Mouse (Mus musculus) midbrain, embryonic 13.5 days (tissue): Measurements from ENCODE around the gene Cenpp. TPM values are rescaled to one million over a fixed set of nuclear protein-coding genes. Genes with fewer than 3 reads are reported as not detected.

Experiments used
- ATAC-seq: fragments of 200-750 bp; cut with Nextera tagmentation; 2 replicates; pipeline ENCODE4 v1.8.0; 2017; ENCODE audit warnings: mild to moderate bottlenecking, moderate TSS enrichment, moderate library complexity
- H3K27ac ChIP-seq: fragments of 300-500 bp; sonication (generic); 2 replicates; pipeline ENCODE4 v1.5.1; 2015; ENCODE audit warnings: inconsistent platforms, mild to moderate bottlenecking, moderate library complexity
- H3K27me3 ChIP-seq: fragments of 300-500 bp; sonication (generic); 2 replicates; pipeline ENCODE4 v1.6.1; 2015; ENCODE audit warnings: mild to moderate bottlenecking, inconsistent platforms
- H3K36me3 ChIP-seq: fragments of 300-500 bp; sonication (generic); 2 replicates; pipeline ENCODE4 v1.6.1; 2015; ENCODE audit warnings: mild to moderate bottlenecking, inconsistent platforms
- H3K4me1 ChIP-seq: fragments of 300-500 bp; sonication (generic); replicated peaks from 2 replicates; pipeline ENCODE4 v1.6.1; 2015; ENCODE audit warnings: inconsistent platforms
- H3K4me2 ChIP-seq: fragments of 300-500 bp; sonication (generic); replicated peaks from 2 replicates; pipeline ENCODE4 v1.6.1; 2015; ENCODE audit warnings: moderate library complexity, mild to moderate bottlenecking, inconsistent platforms
- H3K4me3 ChIP-seq: fragments of 300-500 bp; sonication (generic); replicated peaks from 2 replicates; pipeline ENCODE4 v1.5.1; 2015; ENCODE audit warnings: mild to moderate bottlenecking, inconsistent platforms
- H3K9ac ChIP-seq: fragments of 300-500 bp; sonication (generic); replicated peaks from 2 replicates; pipeline ENCODE4 v1.6.1; 2015; ENCODE audit warnings: mild to moderate bottlenecking, inconsistent platforms
- H3K9me3 ChIP-seq: fragments of 300-500 bp; sonication (generic); 2 replicates; pipeline ENCODE4 v1.6.1; 2016; ENCODE audit warnings: mild to moderate bottlenecking, inconsistent platforms
- WGBS: fragments of 180-500 bp; shearing (Covaris S2); methylation state at CpG from one replicate; pipeline ENCODE4 v1.1.7; 2015; 5-methylcytosine and 5-hydroxymethylcytosine counted together
- polyA plus RNA-seq: library from polyadenylated mRNA; unstranded; fragments of >200 nt; fragmentation: Nextera tagmentation; extraction: Ambion mirVana; gene quantifications from 2 replicates; pipeline ENCODE4 v1.2.1, GENCODE M21; 2015

The Cenpp gene
- polyA plus RNA-seq, 1 experiment from 2014 or later = 12.7 TPM

- WGBS = 83% methylated on average over 6 of the region's 6 CpGs
- Histone ChIP-seq H3K36me3 (no peaks in the 10 kb centered on the region), H3K4me3 (no peak within 1 kb of the TSS), H3K9me3 (no peaks in the 10 kb centered on the region), H3K4me1 (no peaks in the 10 kb centered on the region), H3K4me2 (no peak within 1 kb of the TSS), H3K27me3 (no peaks in the 10 kb centered on the region), H3K9ac (no peak within 1 kb of the TSS), H3K27ac (no peak within 1 kb of the TSS)
- no peak for ATAC-seq
Measured at GRCm38 (mm10) chr13:49492376-49493368, 159.9 kb downstream of the Cenpp start, which contains the start of gene Tes3-ps. TSS of gene Tes3-ps (plus strand) at chr13:49493318.

DNA sequence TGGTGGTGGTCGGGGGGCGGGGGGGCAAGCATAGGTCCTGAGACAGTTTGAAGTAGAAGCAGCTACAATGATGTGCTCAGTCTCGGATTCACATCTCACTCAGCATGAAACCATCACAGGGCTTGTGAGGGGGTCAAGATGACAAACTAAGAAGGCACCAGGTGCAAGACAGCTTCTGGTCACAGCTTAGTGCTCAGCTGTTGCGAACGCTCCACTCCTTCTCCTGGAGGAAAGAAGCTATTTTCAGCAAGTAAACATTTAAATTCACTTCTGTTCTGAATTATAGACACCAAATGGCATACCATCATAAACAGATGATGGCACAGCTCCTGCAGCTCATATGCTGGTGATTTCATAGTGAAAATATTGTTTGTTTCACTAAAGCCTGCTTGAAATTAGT lies 167.2 kb downstream of the Cenpp start:
- Histone ChIP-seq H3K4me3 (no peak overlapping the region), H3K9me3 (no peaks in the 10 kb centered on the region), H3K27ac (no peak overlapping the region), H3K36me3 (no peaks in the 10 kb centered on the region), H3K9ac (no peak overlapping the region), H3K4me2 (no peak overlapping the region), H3K4me1 (no peaks in the 10 kb centered on the region), H3K27me3 (no peaks in the 10 kb centered on the region)
- 88% methylated on average over 5 of the region's 5 CpGs for WGBS
- ATAC-seq = no peak

GRCm38 (mm10) chr13:49480551-49480950 lies 172.0 kb downstream of the Cenpp start:
- Histone ChIP-seq H3K9ac (no peak overlapping the region), H3K27me3 (no peaks in the 10 kb centered on the region), H3K36me3 (no peaks in the 10 kb centered on the region), H3K27ac (no peak overlapping the region), H3K9me3 (no peaks in the 10 kb centered on the region), H3K4me2 (no peak overlapping the region), H3K4me3 (no peak overlapping the region), H3K4me1 (no peaks in the 10 kb centered on the region)
- WGBS = 71% methylated on average over 5 of the region's 5 CpGs
- ATAC-seq = no peak

DNA sequence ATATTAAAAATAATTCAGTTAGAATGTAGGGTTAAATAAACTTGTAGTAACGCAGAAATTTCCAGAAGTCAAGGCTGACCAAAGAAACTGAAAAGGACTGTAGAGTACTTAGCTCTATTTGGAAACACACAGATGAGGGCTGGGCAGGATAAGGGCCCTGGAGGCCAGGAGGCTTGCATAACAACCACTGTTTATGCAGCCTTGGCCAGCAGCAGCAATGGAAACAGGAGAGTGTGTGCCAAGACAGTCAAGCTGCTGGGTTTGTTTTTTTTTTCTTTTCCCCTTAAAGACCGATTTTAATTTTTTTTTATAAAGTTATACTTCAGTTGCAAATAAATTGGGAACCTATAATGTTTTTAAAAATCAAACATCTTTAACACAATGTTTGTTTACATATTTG lies 172.5 kb downstream of the Cenpp start:
- no peaks in the 10 kb centered on the region for H3K27me3 ChIP-seq
- H3K9me3 ChIP-seq = no peaks in the 10 kb centered on the region
- H3K9ac ChIP-seq = no peak overlapping the region
- no peak overlapping the region for H3K4me2 ChIP-seq
- no peaks in the 10 kb centered on the region for H3K36me3 ChIP-seq
- H3K4me1 ChIP-seq = no peaks in the 10 kb centered on the region
- WGBS = 87% methylated on average over 2 of the region's 2 CpGs
- H3K27ac ChIP-seq = no peak overlapping the region
- ATAC-seq = no peak
- no peak overlapping the region for H3K4me3 ChIP-seq

GRCm38 (mm10) chr13:49479399-49479798 lies 173.2 kb downstream of the Cenpp start:
- no peak overlapping the region for H3K4me2 ChIP-seq
- no peaks in the 10 kb centered on the region for H3K9me3 ChIP-seq
- H3K9ac ChIP-seq = no peak overlapping the region
- no peak overlapping the region for H3K4me3 ChIP-seq
- no peak overlapping the region for H3K27ac ChIP-seq
- no peaks in the 10 kb centered on the region for H3K4me1 ChIP-seq
- WGBS = 85% methylated on average over 4 of the region's 4 CpGs
- no peaks in the 10 kb centered on the region for H3K36me3 ChIP-seq
- H3K27me3 ChIP-seq = no peaks in the 10 kb centered on the region
- ATAC-seq = no peak

- H3K27ac ChIP-seq = no peak overlapping the region
- no peaks in the 10 kb centered on the region for H3K36me3 ChIP-seq
- H3K4me1 ChIP-seq = no peaks in the 10 kb centered on the region
- H3K9me3 ChIP-seq = no peaks in the 10 kb centered on the region
- H3K4me3 ChIP-seq = no peak overlapping the region
- H3K4me2 ChIP-seq = no peak overlapping the region
- ATAC-seq = no peak
- no peak overlapping the region for H3K9ac ChIP-seq
- 93% methylated on average over 6 of the region's 6 CpGs for WGBS
- no peaks in the 10 kb centered on the region for H3K27me3 ChIP-seq
Measured at GRCm38 (mm10) chr13:49478851-49479374, 173.7 kb downstream of the Cenpp start.

DNA sequence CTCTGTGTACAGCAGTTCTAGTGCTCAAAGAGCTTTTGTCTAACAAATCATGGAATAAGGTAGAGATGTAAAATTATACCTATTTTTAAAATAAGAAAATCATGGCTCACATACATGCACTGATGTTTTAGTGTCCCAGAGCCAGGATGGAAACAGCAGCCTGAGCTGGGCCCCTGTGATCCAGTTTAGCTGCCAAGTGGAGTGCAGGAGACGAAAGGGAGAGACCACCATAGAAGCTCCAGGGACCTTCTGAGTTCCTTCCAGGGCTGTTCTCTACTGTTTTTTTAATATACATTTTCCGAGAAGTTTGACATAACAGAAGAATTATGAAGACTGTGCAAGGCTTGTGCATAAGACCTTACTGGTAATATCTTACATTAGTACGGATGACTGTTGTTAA lies 174.7 kb downstream of the Cenpp start:
- WGBS = 95% methylated on average over 3 of the region's 3 CpGs
- H3K4me1 ChIP-seq = no peaks in the 10 kb centered on the region
- no peak overlapping the region for H3K27ac ChIP-seq
- H3K4me2 ChIP-seq = no peak overlapping the region
- no peak overlapping the region for H3K4me3 ChIP-seq
- H3K36me3 ChIP-seq = no peaks in the 10 kb centered on the region
- no peak for ATAC-seq
- H3K27me3 ChIP-seq = no peaks in the 10 kb centered on the region
- no peaks in the 10 kb centered on the region for H3K9me3 ChIP-seq
- no peak overlapping the region for H3K9ac ChIP-seq

DNA sequence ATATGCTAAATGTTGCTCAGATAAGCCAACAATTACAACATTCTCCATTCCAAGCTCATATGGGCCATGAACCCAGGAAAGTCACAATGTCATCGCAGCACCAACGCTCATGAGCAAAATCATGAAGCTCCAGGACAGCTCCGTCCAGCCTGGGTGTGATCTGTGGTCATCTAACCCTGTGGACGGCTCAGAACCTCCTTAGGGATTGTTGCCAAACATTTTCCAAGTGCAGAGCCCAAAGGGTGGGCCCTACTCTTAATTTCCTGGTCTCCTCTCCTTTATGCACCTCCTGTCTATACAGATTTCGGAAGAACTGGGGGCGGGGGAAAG lies 179.9 kb downstream of the Cenpp start:
- no peak for ATAC-seq
- Histone ChIP-seq H3K9me3 (no peaks in the 10 kb centered on the region), H3K4me2 (no peak overlapping the region), H3K36me3 (no peaks in the 10 kb centered on the region), H3K27ac (no peak overlapping the region), H3K4me1 (no peaks in the 10 kb centered on the region), H3K4me3 (no peak overlapping the region), H3K27me3 (no peaks in the 10 kb centered on the region), H3K9ac (no peak overlapping the region)
- WGBS = 96% methylated on average over 6 of the region's 6 CpGs

GRCm38 (mm10) chr13:49471981-49472675 lies 180.5 kb downstream of the Cenpp start:
- Histone ChIP-seq H3K27me3 (no peaks in the 10 kb centered on the region), H3K36me3 (no peaks in the 10 kb centered on the region), H3K9me3 (no peaks in the 10 kb centered on the region), H3K4me3 (no peak overlapping the region), H3K4me1 (no peaks in the 10 kb centered on the region), H3K9ac (no peak overlapping the region), H3K4me2 (no peak overlapping the region), H3K27ac (no peak overlapping the region)
- 67% methylated on average over 4 of the region's 4 CpGs for WGBS
- no peak for ATAC-seq

- 80% methylated on average over 4 of the region's 4 CpGs for WGBS
- no peak overlapping the region for H3K27ac ChIP-seq
- no peak for ATAC-seq
- H3K9ac ChIP-seq = no peak overlapping the region
- H3K4me2 ChIP-seq = no peak overlapping the region
- no peak overlapping the region for H3K4me3 ChIP-seq
- H3K4me1 ChIP-seq = no peaks in the 10 kb centered on the region
- H3K9me3 ChIP-seq = no peaks in the 10 kb centered on the region
- no peaks in the 10 kb centered on the region for H3K27me3 ChIP-seq
- H3K36me3 ChIP-seq = peaks cover 2% of the 10 kb centered on the region; the same call in 1 of the 2 replicates
Measured at GRCm38 (mm10) chr13:49470806-49471205, 181.8 kb downstream of the Cenpp start.

DNA sequence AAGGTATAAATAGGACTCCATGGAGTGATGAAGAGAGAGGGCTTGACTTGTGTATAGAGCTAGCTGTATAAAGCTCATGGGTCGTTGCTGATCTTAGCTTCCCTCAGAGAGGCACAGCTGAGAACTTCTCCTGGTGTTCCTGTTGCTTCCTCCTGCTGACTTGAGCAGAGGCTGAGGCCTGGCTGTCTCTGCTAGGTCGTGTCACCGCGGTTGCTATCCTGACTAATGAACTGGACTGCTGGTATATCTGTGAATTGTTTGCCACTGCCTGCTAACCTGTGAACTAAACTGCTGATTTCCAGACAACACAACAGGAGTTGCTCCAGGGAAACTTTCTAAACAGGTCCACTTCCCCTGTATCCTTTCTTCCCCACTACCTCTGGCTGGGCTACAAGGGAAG lies 182.3 kb downstream of the Cenpp start:
- Histone ChIP-seq H3K4me2 (no peak overlapping the region), H3K36me3 (peaks cover 6% of the 10 kb centered on the region), H3K9ac (no peak overlapping the region), H3K27me3 (no peaks in the 10 kb centered on the region), H3K9me3 (no peaks in the 10 kb centered on the region), H3K27ac (no peak overlapping the region), H3K4me3 (no peak overlapping the region), H3K4me1 (no peaks in the 10 kb centered on the region)
- ATAC-seq = no peak
- 90% methylated on average over 4 of the region's 4 CpGs for WGBS

DNA sequence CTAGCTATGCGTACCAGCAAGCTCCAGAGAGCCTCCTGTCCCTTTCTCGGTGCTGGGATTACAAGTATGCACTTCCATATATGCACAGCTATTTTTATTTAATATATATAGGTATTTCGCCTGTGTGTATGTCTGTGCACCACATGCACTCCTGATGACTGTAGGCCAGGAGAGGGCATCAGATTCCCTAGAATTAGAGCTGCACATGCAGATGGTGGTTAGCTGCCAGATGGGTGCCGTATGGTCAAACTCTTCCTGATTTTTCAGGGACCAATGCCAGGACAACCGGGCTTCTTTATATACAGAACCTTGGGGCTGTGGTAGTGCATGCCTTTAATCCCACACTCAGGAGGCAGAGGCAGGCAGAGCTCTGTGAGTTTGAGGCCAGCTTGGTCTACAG lies 183.6 kb downstream of the Cenpp start:
- ATAC-seq = no peak
- WGBS = 93% methylated on average over 5 of the region's 5 CpGs
- Histone ChIP-seq H3K36me3 (peaks cover 20% of the 10 kb centered on the region), H3K4me3 (no peak overlapping the region), H3K4me2 (no peak overlapping the region), H3K27ac (no peak overlapping the region), H3K27me3 (no peaks in the 10 kb centered on the region), H3K4me1 (no peaks in the 10 kb centered on the region), H3K9me3 (no peaks in the 10 kb centered on the region), H3K9ac (no peak overlapping the region)
